Mouse (Mus musculus) limb, embryonic 14.5 days (tissue): ENCODE data around the gene Vmn1r189. TPM values are rescaled to one million over a fixed set of nuclear protein-coding genes. Genes with fewer than 3 reads are reported as not detected.

Experiments used
- ATAC-seq: fragments of 200-750 bp; cut with Nextera tagmentation; 2 replicates; pipeline ENCODE4 v1.8.0; 2017; ENCODE audit warnings: low read depth, moderate number of reproducible peaks, moderate TSS enrichment; ENCODE audit not compliant: low FRiP score
- DNase-seq: peaks from one replicate; pipeline ENCODE4 v3.0.0-alpha.2; 2015; ENCODE audit warnings: low spot score
- H3K27ac ChIP-seq: fragments of 300-500 bp; sonication (generic); replicated peaks from 2 replicates; pipeline ENCODE4 v1.5.1; 2014; ENCODE audit warnings: low read depth, mild to moderate bottlenecking, low read length, moderate library complexity, mixed read lengths
- H3K27me3 ChIP-seq: fragments of 300-500 bp; sonication (generic); 2 replicates; pipeline ENCODE4 v1.6.1; 2014; ENCODE audit warnings: low read length, mixed read lengths; ENCODE audit not compliant: control insufficient read depth, insufficient read depth
- H3K36me3 ChIP-seq: fragments of 300-500 bp; sonication (generic); 2 replicates; pipeline ENCODE4 v1.6.1; 2014; ENCODE audit warnings: mild to moderate bottlenecking, low read length, moderate library complexity, mixed read lengths; ENCODE audit not compliant: control insufficient read depth, insufficient read depth
- H3K4me1 ChIP-seq: fragments of 300-500 bp; sonication (generic); 2 replicates; pipeline ENCODE4 v1.6.1; 2014; ENCODE audit warnings: antibody characterized with exemption, low read length, mixed read lengths; ENCODE audit not compliant: control insufficient read depth, insufficient read depth
- H3K4me2 ChIP-seq: fragments of 300-500 bp; sonication (generic); replicated peaks from 2 replicates; pipeline ENCODE4 v1.6.1; 2014; ENCODE audit warnings: low read depth, mild to moderate bottlenecking, low read length, moderate library complexity; ENCODE audit not compliant: severe bottlenecking
- H3K4me3 ChIP-seq: fragments of 300-500 bp; sonication (generic); replicated peaks from 2 replicates; pipeline ENCODE4 v1.5.1; 2014; ENCODE audit warnings: low read length
- H3K9ac ChIP-seq: fragments of 300-500 bp; sonication (generic); 2 replicates; pipeline ENCODE4 v1.6.1; 2014; ENCODE audit warnings: mild to moderate bottlenecking, low read depth, low read length, moderate library complexity; ENCODE audit not compliant: severe bottlenecking
- H3K9me3 ChIP-seq: fragments of 300-500 bp; sonication (generic); 2 replicates; pipeline ENCODE4 v1.6.1; 2016; ENCODE audit warnings: low read length; ENCODE audit not compliant: control insufficient read depth
- POLR2A ChIP-seq: fragments of 200-500 bp; IDR thresholded peaks from 2 replicates; pipeline ENCODE4 v1.8.0; 2012; ENCODE audit warnings: inconsistent platforms, mild to moderate bottlenecking, moderate library complexity, borderline replicate concordance; ENCODE audit not compliant: insufficient read depth, insufficient read length; ENCODE audit errors: extremely low read depth
- WGBS: fragments of 180-500 bp; shearing (Covaris S2); extraction: QIAGEN DNeasy Blood & Tissue Kit; methylation state at CpG from one replicate; pipeline ENCODE4 v1.1.7; 2014; 5-methylcytosine and 5-hydroxymethylcytosine counted together
- microRNA-seq: library from miRNA; unstranded; fragments of <30 nt; microRNA quantifications from one replicate; pipeline ENCODE4, GENCODE M21; 2016
- polyA plus RNA-seq, 2 experiments: library from polyadenylated mRNA; depleted of rRNA in 1 of 2; stranded (reverse) in 1 of 2; unstranded in 1 of 2; fragments of >200 nt; fragmentation: Nextera tagmentation in 1 of 2; extraction: Ambion mirVana in 1 of 2; gene quantifications; 2 replicates each; pipeline versions ENCODE4 v1.2.1 to v1.2.3; 2012 to 2014

Vmn1r189 gene
- polyA plus RNA-seq, 2 experiments, result not detected

DNA sequence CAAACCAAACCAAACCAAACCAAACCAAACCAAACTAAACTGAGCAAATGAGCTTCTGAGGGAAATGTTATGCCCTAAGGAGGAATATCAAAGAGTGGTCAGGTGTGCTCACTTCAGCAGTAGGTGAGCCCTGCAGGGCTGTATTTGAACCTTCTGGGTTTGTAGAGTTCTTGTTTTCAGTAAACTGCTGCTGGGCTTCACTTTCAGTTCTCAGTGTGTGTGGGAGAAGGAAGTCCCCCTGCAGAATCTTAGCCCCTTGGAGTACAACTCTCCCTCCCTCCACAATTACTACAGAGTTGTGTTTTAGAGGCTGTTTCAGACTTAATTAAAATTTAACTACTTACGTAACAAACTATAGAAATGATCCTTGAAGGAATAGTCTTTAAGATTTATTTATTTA, 51.9 kb downstream of the Vmn1r189 start:
- Histone ChIP-seq H3K9me3 (no peaks in the 10 kb centered on the region), H3K4me3 (no peak overlapping the region), H3K36me3 (no peaks in the 10 kb centered on the region), H3K4me1 (0 out of 2 replicates have a peak, but pooled peaks cover 3% of the 10 kb centered on the region), H3K27me3 (no peaks in the 10 kb centered on the region), H3K4me2 (no peak overlapping the region), H3K9ac (no peak overlapping the region), H3K27ac (no peak overlapping the region)
- ATAC-seq (no peak), DNase-seq (no peak)
- WGBS, result 100% methylated on average over 1 of the region's 1 CpGs
- no peak for TF ChIP-seq POLR2A

DNA sequence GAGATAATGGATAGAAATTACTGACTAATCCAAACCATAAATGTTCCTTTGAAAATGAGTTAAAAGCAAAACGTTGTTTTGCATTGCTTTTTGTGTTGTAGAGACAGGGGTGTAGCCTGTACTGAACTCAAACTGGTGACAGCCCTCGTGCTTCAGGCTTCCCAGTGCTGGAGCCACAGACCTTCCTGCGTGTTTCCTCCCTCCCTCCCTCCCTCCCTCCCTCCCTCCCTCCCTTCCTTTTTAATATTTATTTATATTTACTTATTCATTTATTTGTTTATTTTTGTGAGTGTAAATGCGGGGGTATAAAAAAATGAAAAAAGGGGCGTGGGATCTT, 54.1 kb downstream of the Vmn1r189 start:
- H3K27me3 ChIP-seq, result no peaks in the 10 kb centered on the region
- peak overlapping the region; percentile 50 for H3K9ac ChIP-seq
- peak overlapping the region; percentile 46 for H3K4me3 ChIP-seq
- WGBS, result 13% methylated on average over 5 of the region's 5 CpGs
- H3K27ac ChIP-seq, result no peak overlapping the region
- no peak for ATAC-seq
- no peak for TF ChIP-seq POLR2A
- no peak for DNase-seq
- H3K4me1 ChIP-seq, result 0 out of 2 replicates have a peak, but pooled peaks cover 3% of the 10 kb centered on the region
- no peaks in the 10 kb centered on the region for H3K9me3 ChIP-seq
- H3K36me3 ChIP-seq, result no peaks in the 10 kb centered on the region
- peak overlapping the region; percentile 59 for H3K4me2 ChIP-seq

DNA sequence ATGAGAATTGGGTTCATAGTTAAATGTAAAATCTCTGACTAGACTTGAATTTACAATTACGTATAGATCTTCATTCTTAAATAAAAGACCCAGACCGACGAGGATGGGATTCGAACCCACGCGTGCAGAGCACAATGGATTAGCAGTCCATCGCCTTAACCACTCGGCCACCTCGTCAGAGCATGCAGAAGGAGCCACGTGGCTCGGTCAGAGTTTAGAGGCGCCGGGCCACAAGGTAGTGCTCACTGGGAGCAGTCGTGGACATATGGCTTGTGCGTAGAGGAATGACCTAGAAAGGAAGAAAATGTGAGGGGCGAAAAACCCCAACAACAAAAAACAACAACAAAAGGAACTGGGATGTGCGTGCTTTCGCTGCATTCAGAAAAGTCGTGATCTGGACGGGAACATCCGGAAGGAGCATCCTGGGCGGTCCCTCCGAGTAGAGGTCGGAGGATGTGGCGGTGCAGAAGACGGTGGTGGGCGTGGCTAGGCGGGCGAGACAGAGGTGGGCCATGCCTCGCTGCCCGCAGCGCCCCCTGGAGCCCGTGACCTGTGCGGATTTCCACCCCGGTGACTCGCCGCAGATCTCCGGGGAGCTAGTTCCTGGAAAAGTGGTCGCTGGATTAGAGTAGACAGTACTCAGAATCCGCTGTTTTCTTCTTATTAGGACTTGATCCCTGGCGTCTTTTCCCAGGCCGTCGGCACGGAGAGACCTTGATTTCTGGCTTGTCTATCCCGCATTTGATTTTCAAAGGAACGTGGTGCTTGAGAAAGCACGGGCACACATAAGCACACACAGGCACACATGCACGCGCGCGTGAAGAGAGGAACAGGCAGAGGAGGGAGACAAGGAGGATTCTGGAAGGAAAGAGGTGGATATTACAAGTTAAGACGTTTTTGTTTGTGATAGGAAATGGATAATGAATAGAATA, 54.8 kb downstream of the Vmn1r189 start:
- DNase-seq, result peak; percentile 91
- peak overlapping the region; percentile 59 for H3K4me2 ChIP-seq
- under 1% methylated on average over 52 of the region's 52 CpGs for WGBS

More for the DNA sequence above, 54.8 kb downstream of the Vmn1r189 start:
- peak overlapping the region; percentile 79 for H3K27ac ChIP-seq
- no peaks in the 10 kb centered on the region for H3K36me3 ChIP-seq
- no peaks in the 10 kb centered on the region for H3K9me3 ChIP-seq
- no peaks in the 10 kb centered on the region for H3K27me3 ChIP-seq
- TF ChIP-seq POLR2A, result 0 out of 2 replicates have a peak, but pooled peaks have one; percentile 12
- 0 out of 2 replicates have a peak, but pooled peaks cover 3% of the 10 kb centered on the region for H3K4me1 ChIP-seq
- H3K4me3 ChIP-seq, result peak overlapping the region; percentile 46
- ATAC-seq, result peak; percentile 93
- H3K9ac ChIP-seq, result peak overlapping the region; percentile 50

Small RNAs within 50 kb of the gene (microRNA-seq; reads per million reads assigned to microRNA genes)
- gene Gm26300, result not detected

Other genes starting within 250 kb of the Vmn1r189 start
- gene Zfp184, start 160.7 kb downstream of the Vmn1r189 start, polyA plus RNA-seq (2012; rRNA removed), result 7.5 and 8.3 TPM in 2 replicates
- 12.7 and 17.2 TPM in 2 replicates for gene Zfp184, start 160.7 kb downstream of the Vmn1r189 start, polyA plus RNA-seq (2014; fragmentation: Nextera tagmentation; extraction: Ambion mirVana)
- 0.09 and 0.17 TPM in 2 replicates for gene Pom121l2, start 124.6 kb downstream of the Vmn1r189 start, polyA plus RNA-seq (2012; rRNA removed)
- gene Pom121l2, start 124.6 kb downstream of the Vmn1r189 start, polyA plus RNA-seq (2014; fragmentation: Nextera tagmentation; extraction: Ambion mirVana), result 0.11 and 0.18 TPM in 2 replicates
- 1.1 and 1.6 TPM in 2 replicates for gene Prss16, start 96.1 kb downstream of the Vmn1r189 start, polyA plus RNA-seq (2012; rRNA removed)
- gene Prss16, start 96.1 kb downstream of the Vmn1r189 start, polyA plus RNA-seq (2014; fragmentation: Nextera tagmentation; extraction: Ambion mirVana), result 0.51 and 0.57 TPM in 2 replicates
- gene Hist1h2ah, start 70.3 kb downstream of the Vmn1r189 start, polyA plus RNA-seq (2012; rRNA removed), result 5.5 and 14.9 TPM in 2 replicates
- gene Hist1h2ah, start 70.3 kb downstream of the Vmn1r189 start, polyA plus RNA-seq (2014; fragmentation: Nextera tagmentation; extraction: Ambion mirVana), result 6.5 and 22.1 TPM in 2 replicates
- 24.6 and 30.5 TPM in 2 replicates for gene Hist1h2bk, start 70.0 kb downstream of the Vmn1r189 start, polyA plus RNA-seq (2012; rRNA removed)
- gene Hist1h2bk, start 70.0 kb downstream of the Vmn1r189 start, polyA plus RNA-seq (2014; fragmentation: Nextera tagmentation; extraction: Ambion mirVana), result 6.9 and 7.1 TPM in 2 replicates
- 31.0 and 39.5 TPM in 2 replicates for gene Hist1h4i, start 64.5 kb downstream of the Vmn1r189 start, polyA plus RNA-seq (2012; rRNA removed)
- gene Hist1h4i, start 64.5 kb downstream of the Vmn1r189 start, polyA plus RNA-seq (2014; fragmentation: Nextera tagmentation; extraction: Ambion mirVana), result 14.0 and 14.7 TPM in 2 replicates
- 54.6 and 89.6 TPM in 2 replicates for gene Hist1h2ag, start 62.9 kb downstream of the Vmn1r189 start, polyA plus RNA-seq (2012; rRNA removed)
- gene Hist1h2ag, start 62.9 kb downstream of the Vmn1r189 start, polyA plus RNA-seq (2014; fragmentation: Nextera tagmentation; extraction: Ambion mirVana), result 56.7 and 74.1 TPM in 2 replicates
- 20.7 and 26.3 TPM in 2 replicates for gene Hist1h2bj, start 62.6 kb downstream of the Vmn1r189 start, polyA plus RNA-seq (2012; rRNA removed)
- 10.3 and 11.1 TPM in 2 replicates for gene Hist1h2bj, start 62.6 kb downstream of the Vmn1r189 start, polyA plus RNA-seq (2014; fragmentation: Nextera tagmentation; extraction: Ambion mirVana)
- gene Vmn1r188, start 21.4 kb downstream of the Vmn1r189 start, polyA plus RNA-seq (2012; rRNA removed), result not detected in 2 replicates
- gene Vmn1r188, start 21.4 kb downstream of the Vmn1r189 start, polyA plus RNA-seq (2014; fragmentation: Nextera tagmentation; extraction: Ambion mirVana), result not detected in 2 replicates
- not detected in 2 replicates for gene Vmn1r191, start 78.1 kb upstream of the Vmn1r189 start, polyA plus RNA-seq (2012; rRNA removed)
- gene Vmn1r191, start 78.1 kb upstream of the Vmn1r189 start, polyA plus RNA-seq (2014; fragmentation: Nextera tagmentation; extraction: Ambion mirVana), result not detected in 2 replicates
- gene Vmn1r192, start 85.3 kb upstream of the Vmn1r189 start, polyA plus RNA-seq (2012; rRNA removed), result not detected in 2 replicates
- gene Vmn1r192, start 85.3 kb upstream of the Vmn1r189 start, polyA plus RNA-seq (2014; fragmentation: Nextera tagmentation; extraction: Ambion mirVana), result not detected in 2 replicates
- gene Vmn1r193, start 117.3 kb upstream of the Vmn1r189 start, polyA plus RNA-seq (2012; rRNA removed), result not detected in 2 replicates
- gene Vmn1r193, start 117.3 kb upstream of the Vmn1r189 start, polyA plus RNA-seq (2014; fragmentation: Nextera tagmentation; extraction: Ambion mirVana), result not detected in 2 replicates
- not detected in 2 replicates for gene Vmn1r194, start 138.4 kb upstream of the Vmn1r189 start, polyA plus RNA-seq (2012; rRNA removed)
- gene Vmn1r194, start 138.4 kb upstream of the Vmn1r189 start, polyA plus RNA-seq (2014; fragmentation: Nextera tagmentation; extraction: Ambion mirVana), result not detected in 2 replicates
- gene Vmn1r195, start 164.7 kb upstream of the Vmn1r189 start, polyA plus RNA-seq (2012; rRNA removed), result not detected in 2 replicates
- gene Vmn1r195, start 164.7 kb upstream of the Vmn1r189 start, polyA plus RNA-seq (2014; fragmentation: Nextera tagmentation; extraction: Ambion mirVana), result not detected in 2 replicates
- gene Vmn1r196, start 184.1 kb upstream of the Vmn1r189 start, polyA plus RNA-seq (2012; rRNA removed), result not detected in 2 replicates
- gene Vmn1r196, start 184.1 kb upstream of the Vmn1r189 start, polyA plus RNA-seq (2014; fragmentation: Nextera tagmentation; extraction: Ambion mirVana), result not detected in 2 replicates
- not detected in 2 replicates for gene Vmn1r197, start 218.8 kb upstream of the Vmn1r189 start, polyA plus RNA-seq (2012; rRNA removed)
- not detected in 2 replicates for gene Vmn1r197, start 218.8 kb upstream of the Vmn1r189 start, polyA plus RNA-seq (2014; fragmentation: Nextera tagmentation; extraction: Ambion mirVana)
- gene Vmn1r198, start 244.5 kb upstream of the Vmn1r189 start, polyA plus RNA-seq (2012; rRNA removed), result not detected in 2 replicates
- not detected in 2 replicates for gene Vmn1r198, start 244.5 kb upstream of the Vmn1r189 start, polyA plus RNA-seq (2014; fragmentation: Nextera tagmentation; extraction: Ambion mirVana)